Mouse (Mus musculus) heart, embryonic 14.5 days (tissue): ENCODE measurements at regions not wholly inside any gene's neighbourhood (a gene's known extent, or its start where the extent isn't known, plus 50 kb on each side); places are given as distances from the start of the nearest gene placed in this dataset.
"Not testable (repeated sequence)": the region's sequence is repeated elsewhere in the genome, so short reads cannot be mapped to it uniquely, and the experiment has no call there.

Source experiments
- ATAC-seq: fragments of 200-750 bp; cut with Nextera tagmentation; 2 replicates; pipeline ENCODE4 v1.8.0; 2017; ENCODE audit warnings: low read depth, moderate TSS enrichment; ENCODE audit not compliant: insufficient number of reproducible peaks, insufficient read depth, low FRiP score
- H3K27ac ChIP-seq, 2 experiments: fragments of 200-500 bp in 1 of 2; fragments of 300-500 bp in 1 of 2; sonication (generic) in 1 of 2; replicated peaks in 1 of 2; 2 replicates each; pipeline ENCODE4 v1.5.1; 2012 to 2014; ENCODE audit warnings: low read depth in 2 of 2, low read length in 2 of 2, control low read depth in 1 of 2, mild to moderate bottlenecking in 1 of 2, mixed read lengths in 1 of 2; ENCODE audit not compliant: control insufficient read depth in 1 of 2, insufficient read depth in 1 of 2
- H3K27me3 ChIP-seq: fragments of 300-500 bp; sonication (generic); 2 replicates; pipeline ENCODE4 v1.6.1; 2014; ENCODE audit warnings: mild to moderate bottlenecking, low read length, control low read depth; ENCODE audit not compliant: control insufficient read depth, insufficient read depth
- H3K36me3 ChIP-seq: fragments of 300-500 bp; sonication (generic); 2 replicates; pipeline ENCODE4 v1.6.1; 2014; ENCODE audit warnings: mild to moderate bottlenecking, control low read depth, low read length, mixed read lengths; ENCODE audit not compliant: control insufficient read depth, insufficient read depth
- H3K4me1 ChIP-seq, 2 experiments: fragments of 200-500 bp in 1 of 2; fragments of 300-500 bp in 1 of 2; sonication (generic) in 1 of 2; 2 replicates each; pipeline ENCODE4 v1.6.1; 2012 to 2014; ENCODE audit warnings: low read length in 2 of 2, control low read depth in 1 of 2, mixed read lengths in 1 of 2; ENCODE audit not compliant: control insufficient read depth in 2 of 2, insufficient read depth in 2 of 2
- H3K4me2 ChIP-seq: fragments of 300-500 bp; sonication (generic); 2 replicates; pipeline ENCODE4 v1.6.1; 2014; ENCODE audit warnings: mild to moderate bottlenecking, low read length
- H3K4me3 ChIP-seq, 2 experiments: fragments of 200-500 bp in 1 of 2; fragments of 300-500 bp in 1 of 2; sonication (generic) in 1 of 2; 2 replicates each; pipeline ENCODE4 v1.5.1; 2012 to 2014; ENCODE audit warnings: low read length in 2 of 2, mild to moderate bottlenecking in 2 of 2, control low read depth in 1 of 2, low read depth in 1 of 2, moderate library complexity in 1 of 2; ENCODE audit not compliant: control insufficient read depth in 1 of 2, insufficient read depth in 1 of 2
- H3K9ac ChIP-seq: fragments of 300-500 bp; sonication (generic); 2 replicates; pipeline ENCODE4 v1.6.1; 2014; ENCODE audit warnings: mild to moderate bottlenecking, low read length
- H3K9me3 ChIP-seq: fragments of 300-500 bp; sonication (generic); 2 replicates; pipeline ENCODE4 v1.6.1; 2016; ENCODE audit warnings: low read length, control low read depth; ENCODE audit not compliant: control insufficient read depth
- WGBS: fragments of 180-500 bp; shearing (Covaris S2); extraction: QIAGEN DNeasy Blood & Tissue Kit; methylation state at CpG from one replicate; pipeline ENCODE4 v1.1.7; 2014; 5-methylcytosine and 5-hydroxymethylcytosine counted together

DNA sequence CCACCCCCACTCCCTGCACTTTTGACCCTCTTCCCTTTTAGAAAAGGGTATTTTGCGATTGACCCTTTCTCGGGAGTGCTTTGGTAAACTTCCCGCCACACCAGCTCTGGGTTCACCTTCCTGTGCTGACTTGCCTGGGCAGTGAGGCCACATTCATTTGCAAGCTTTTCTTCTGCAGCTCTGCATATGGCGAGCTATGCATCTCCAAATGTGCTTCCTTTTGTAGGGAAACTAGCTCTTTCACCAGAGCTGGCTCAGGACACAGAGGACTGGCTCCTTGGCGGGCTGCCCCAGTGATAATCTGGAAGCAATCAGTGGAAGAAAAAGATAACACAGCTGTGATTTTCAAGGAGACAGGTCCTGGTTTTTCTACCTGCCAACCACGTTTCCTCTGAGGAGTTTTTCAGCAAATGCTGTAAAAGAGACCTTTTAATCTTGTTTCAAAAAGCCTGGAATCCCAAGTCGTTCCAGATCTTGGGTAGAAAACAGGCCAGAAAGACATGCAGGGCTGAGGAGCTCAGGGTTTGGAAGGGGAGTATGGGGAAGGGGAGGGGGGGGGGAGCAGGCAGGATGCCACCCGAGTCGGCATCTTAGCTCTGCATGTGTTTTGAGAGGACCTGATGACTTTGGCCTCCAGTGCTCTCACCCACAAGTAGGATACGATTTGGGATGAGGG lies 85.7 kb upstream of the Creb5 start:
- 24% methylated on average over 10 of the region's 10 CpGs for WGBS
- Histone ChIP-seq H3K4me2 (no peak overlapping the region), H3K4me3 (no peak overlapping the region), H3K9ac (no peak overlapping the region), H3K36me3 (no peaks in the 10 kb centered on the region), H3K27ac (no peak overlapping the region), H3K9me3 (no peaks in the 10 kb centered on the region), H3K27me3 (no peaks in the 10 kb centered on the region), H3K4me1 (peaks cover 8 to 14% of the 10 kb centered on the region in 2 experiments)
- no peak for ATAC-seq

DNA sequence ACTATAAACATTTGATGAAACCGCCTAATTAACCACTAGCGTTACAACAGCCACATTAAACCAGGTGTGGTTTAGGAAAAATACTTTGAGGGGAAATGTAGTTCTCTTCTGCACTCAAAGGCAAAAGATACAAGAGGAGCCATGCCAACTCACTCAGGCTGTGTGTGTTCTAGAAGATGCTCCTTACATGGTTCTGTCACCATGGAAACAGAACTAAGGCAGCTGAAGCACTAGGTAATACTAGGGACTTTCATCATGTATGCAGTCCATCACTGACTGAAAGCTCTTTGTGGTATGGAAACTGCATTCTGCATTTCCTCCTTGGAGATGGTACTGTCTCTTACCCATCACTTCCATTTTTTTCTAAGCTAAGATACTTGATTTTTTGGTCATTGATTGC lies 87.6 kb upstream of the Creb5 start:
- ATAC-seq = no peak
- WGBS = 98% methylated on average over 2 of the region's 2 CpGs
- H3K4me1 ChIP-seq = peaks cover 8 to 12% of the 10 kb centered on the region in 2 experiments

GRCm38 (mm10) chr6:53182131-53182530 lies 104.9 kb upstream of the Creb5 start:
- not testable (repeated sequence) for H3K9ac ChIP-seq, H3K27ac ChIP-seq, H3K4me1 ChIP-seq, H3K27me3 ChIP-seq, H3K36me3 ChIP-seq, H3K9me3 ChIP-seq, H3K4me3 ChIP-seq, H3K4me2 ChIP-seq, ATAC-seq
- WGBS = 89% methylated on average over 17 of the region's 17 CpGs

More for the DNA sequence above, 87.6 kb upstream of the Creb5 start:
- Histone ChIP-seq H3K9ac (no peak overlapping the region), H3K36me3 (no peaks in the 10 kb centered on the region), H3K27ac (no peak overlapping the region), H3K27me3 (no peaks in the 10 kb centered on the region), H3K4me3 (no peak overlapping the region), H3K9me3 (no peaks in the 10 kb centered on the region), H3K4me2 (no peak overlapping the region)

- WGBS = 4% methylated on average over 10 of the region's 10 CpGs
- Histone ChIP-seq H3K4me3 (peak overlapping the region; percentile 32 to 42), H3K27ac (no peak overlapping the region), H3K4me2 (peak overlapping the region; percentile 63), H3K36me3 (no peaks in the 10 kb centered on the region), H3K4me1 (peaks cover 2% of the 10 kb centered on the region in 2 experiments; a peak in 1 of 4 replicates), H3K9ac (peak overlapping the region; percentile 47), H3K27me3 (no peaks in the 10 kb centered on the region), H3K9me3 (no peaks in the 10 kb centered on the region)
- no peak for ATAC-seq
Measured at GRCm38 (mm10) chr6:53164423-53164841, 96.0 kb upstream of the Jazf1 start.

DNA sequence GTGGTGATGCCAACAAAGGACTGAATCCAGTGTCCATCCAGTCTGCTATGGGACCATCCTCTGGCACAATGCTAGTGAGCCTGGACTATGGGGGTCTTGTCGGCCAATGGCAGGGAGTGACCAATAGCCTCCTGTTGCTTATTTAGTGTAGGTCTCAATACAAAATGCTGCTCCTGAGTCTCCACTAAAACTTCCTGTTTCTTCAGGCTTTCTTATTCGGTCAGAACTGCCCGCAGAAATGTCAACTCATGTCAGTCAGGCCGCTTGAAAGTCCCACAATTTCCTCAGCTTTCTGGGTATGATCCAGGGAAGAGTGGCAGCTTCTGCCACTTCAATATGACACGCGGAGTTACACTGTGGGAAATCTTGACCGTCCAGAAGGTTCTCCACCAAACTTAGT lies 94.7 kb upstream of the Jazf1 start:
- Histone ChIP-seq H3K36me3 (no peaks in the 10 kb centered on the region), H3K4me1 (peaks cover 2% of the 10 kb centered on the region in 2 experiments; a peak in 1 of 4 replicates), H3K9me3 (no peaks in the 10 kb centered on the region), H3K27ac (no peak overlapping the region), H3K4me2 (no peak overlapping the region), H3K9ac (no peak overlapping the region), H3K27me3 (no peaks in the 10 kb centered on the region), H3K4me3 (no peak overlapping the region)
- no peak for ATAC-seq
- WGBS = 89% methylated on average over 7 of the region's 7 CpGs

DNA sequence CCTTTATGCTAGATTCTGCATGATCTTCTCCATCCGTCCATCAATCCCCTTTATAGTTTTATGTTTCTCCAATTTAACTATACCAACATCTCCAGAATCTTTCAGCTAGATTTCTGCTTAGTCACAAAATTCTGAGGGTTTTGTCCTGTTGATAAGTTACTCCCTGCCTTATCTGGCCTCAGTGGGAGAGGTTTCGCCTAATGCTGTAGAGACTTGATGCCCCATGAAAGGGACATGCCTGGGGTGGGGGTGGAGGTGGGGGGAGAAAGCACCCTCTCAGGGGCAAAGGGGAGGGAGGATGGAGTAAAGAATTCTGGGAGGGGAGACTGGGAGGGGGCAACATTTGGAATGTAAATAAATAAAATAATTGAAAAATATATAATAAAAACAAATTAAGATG lies 93.2 kb upstream of the Jazf1 start:
- 56% methylated on average over 2 of the region's 2 CpGs for WGBS
- Histone ChIP-seq H3K27ac (no peak overlapping the region), H3K4me3 (no peak overlapping the region), H3K36me3 (no peaks in the 10 kb centered on the region), H3K4me2 (no peak overlapping the region), H3K4me1 (peaks cover 2% of the 10 kb centered on the region in 2 experiments; a peak in 1 of 4 replicates), H3K9ac (no peak overlapping the region), H3K27me3 (no peaks in the 10 kb centered on the region), H3K9me3 (no peaks in the 10 kb centered on the region)
- ATAC-seq = no peak

- no peak overlapping the region for H3K9ac ChIP-seq
- H3K4me2 ChIP-seq = no peak overlapping the region
- no peak overlapping the region for H3K27ac ChIP-seq
- no peak overlapping the region for H3K4me3 ChIP-seq
- no peaks in the 10 kb centered on the region for H3K27me3 ChIP-seq
- H3K36me3 ChIP-seq = no peaks in the 10 kb centered on the region
- no peaks in the 10 kb centered on the region for H3K9me3 ChIP-seq
- no peaks in the 10 kb centered on the region for H3K4me1 ChIP-seq
- no peak for ATAC-seq
- 56% methylated on average over 4 of the region's 4 CpGs for WGBS
Measured at GRCm38 (mm10) chr6:53154621-53155020, 86.2 kb upstream of the Jazf1 start.

- Histone ChIP-seq H3K9ac (no peak overlapping the region), H3K27me3 (no peaks in the 10 kb centered on the region), H3K4me1 (no peaks in the 10 kb centered on the region; a peak in 1 of 4 replicates), H3K27ac (no peak overlapping the region), H3K36me3 (no peaks in the 10 kb centered on the region), H3K4me3 (no peak overlapping the region), H3K9me3 (no peaks in the 10 kb centered on the region), H3K4me2 (no peak overlapping the region)
- 29% methylated on average over 5 of the region's 5 CpGs for WGBS
- no peak for ATAC-seq
Measured at GRCm38 (mm10) chr6:53147478-53147877, 79.0 kb upstream of the Jazf1 start.
